Mouse (Mus musculus): ENCODE measurements at regions not wholly inside any gene's neighbourhood (a gene's known extent, or its start where the extent isn't known, plus 50 kb on each side); places are given as distances from the start of the nearest gene placed in this dataset.

GRCm38 (mm10) chr1:189478051-189478450 lies 76.0 kb upstream of the Kcnk2 start:
- no peak for DNase-seq (ENCODE audit: extremely low spot score in 1 of 2, low spot score in 1 of 2)

- no peak for DNase-seq (ENCODE audit: extremely low spot score in 1 of 2, low spot score in 1 of 2)
These were observed 74.7 kb upstream of the Kcnk2 start for GRCm38 (mm10) chr1:189476796-189477195.

DNA sequence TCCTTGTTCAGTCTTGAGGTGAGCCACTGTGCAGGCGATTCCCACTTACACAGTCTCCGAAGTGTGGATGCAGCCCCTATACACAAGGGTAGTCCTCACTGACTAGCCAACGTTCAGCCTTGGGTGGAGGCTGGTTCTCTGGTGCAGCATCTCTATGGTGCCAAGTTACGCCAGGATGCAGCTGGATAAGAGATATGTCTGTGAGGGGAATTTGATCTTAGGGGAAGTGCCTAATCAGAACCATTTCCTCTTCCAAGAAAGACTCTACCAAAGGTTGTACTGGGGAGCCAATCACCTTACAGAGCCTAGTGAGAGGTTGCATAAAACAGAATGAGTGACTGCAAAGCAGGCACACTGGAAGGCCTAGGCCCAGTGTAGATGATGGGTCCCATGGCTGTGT lies 71.0 kb upstream of the Kcnk2 start:
- DNase-seq (ENCODE audit: extremely low spot score in 1 of 2, low spot score in 1 of 2), result no peak

DNA sequence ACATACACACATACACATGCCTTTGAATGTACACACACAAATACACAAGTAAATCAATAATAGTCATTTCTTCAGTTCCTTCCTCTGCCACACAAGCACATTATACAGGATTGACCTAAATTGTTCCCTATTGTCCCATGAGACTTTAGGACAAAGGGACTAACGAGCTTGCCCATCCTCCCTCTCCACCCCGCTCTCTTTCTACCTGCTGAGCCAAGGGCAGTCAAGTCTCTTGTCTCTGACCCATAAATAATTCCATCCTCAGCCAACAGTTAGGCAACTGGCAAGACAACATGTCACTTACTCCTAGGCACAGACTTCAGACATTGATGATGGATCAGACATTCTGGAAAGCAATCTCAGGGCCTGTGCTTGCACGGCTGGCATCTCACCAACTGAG lies 56.3 kb upstream of the Kcnk2 start:
- DNase-seq (ENCODE audit: extremely low spot score in 1 of 2, low spot score in 1 of 2), result no peak
